Mouse (Mus musculus): Measurements from ENCODE around the gene Frrs1.

DNA sequence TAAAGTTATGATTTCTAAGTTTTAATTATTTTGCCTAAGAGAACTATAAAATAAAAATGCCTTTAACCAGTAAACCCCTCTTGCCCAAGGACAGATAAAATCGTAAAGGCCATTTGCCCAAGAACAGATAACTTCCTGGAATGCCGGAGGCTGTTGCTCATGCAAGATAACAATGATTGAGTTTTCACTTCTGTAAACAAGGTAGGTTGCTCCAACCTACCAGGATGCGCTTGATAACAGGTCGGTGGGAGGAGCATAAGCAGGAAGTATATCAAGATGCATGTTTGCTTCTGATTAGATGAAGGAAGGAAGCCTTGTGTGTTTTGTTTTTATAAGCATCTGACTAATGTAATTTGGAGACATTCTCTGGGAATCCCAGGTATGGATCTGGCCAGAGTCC, 13.2 kb upstream of the Frrs1 start:
- no peak for TF ChIP-seq POLR2A (IDR thresholded peaks at IDR 0.05; ENCODE audit: borderline replicate concordance, extremely low read depth, low read depth, low read length)
- TF ChIP-seq CTCF (IDR thresholded peaks at IDR 0.05; ENCODE audit: insufficient read depth, low read length): no peak

Measured in lung, adult 2 months (tissue).